Mouse (Mus musculus) forelimb bud, embryonic 11.5 days (tissue): ENCODE measurements around the gene Klhl21.

Experiments used
- DNase-seq: peaks from one replicate; pipeline ENCODE4 v3.0.0-alpha.2; 2012; ENCODE audit warnings: low read depth, low spot score

Klhl21 gene

GRCm38 (mm10) chr4:152008622-152009075, at the start of gene Klhl21:
Klhl21 (plus strand) TSS chr4:152008803.
- DNase-seq = peak; percentile 91

GRCm38 (mm10) chr4:151959849-151960512, 48.6 kb upstream of the Klhl21 start:
- DNase-seq = no peak

GRCm38 (mm10) chr4:151960513-151960854, 48.1 kb upstream of the Klhl21 start:
- no peak for DNase-seq

DNA sequence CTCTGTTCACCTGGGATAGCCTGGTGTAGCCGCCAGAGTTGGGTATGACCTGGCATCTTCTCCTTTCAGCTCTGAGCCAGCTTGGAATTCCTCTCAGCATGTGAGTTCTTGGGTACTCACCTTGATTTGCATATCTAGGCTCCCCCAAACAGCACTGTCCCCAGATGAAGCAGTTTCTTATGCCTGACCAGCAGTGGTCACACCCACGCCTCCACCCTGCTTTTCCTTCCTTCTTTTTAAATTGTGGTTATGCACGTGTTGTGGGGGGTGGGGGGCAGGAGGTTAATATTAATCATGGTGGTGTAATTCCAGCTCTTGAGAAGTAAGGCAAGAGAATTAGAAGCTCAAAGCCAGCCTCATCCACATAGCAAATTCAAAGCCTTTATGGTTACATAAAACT, 45.8 kb upstream of the Klhl21 start:
- DNase-seq = no peak

DNA sequence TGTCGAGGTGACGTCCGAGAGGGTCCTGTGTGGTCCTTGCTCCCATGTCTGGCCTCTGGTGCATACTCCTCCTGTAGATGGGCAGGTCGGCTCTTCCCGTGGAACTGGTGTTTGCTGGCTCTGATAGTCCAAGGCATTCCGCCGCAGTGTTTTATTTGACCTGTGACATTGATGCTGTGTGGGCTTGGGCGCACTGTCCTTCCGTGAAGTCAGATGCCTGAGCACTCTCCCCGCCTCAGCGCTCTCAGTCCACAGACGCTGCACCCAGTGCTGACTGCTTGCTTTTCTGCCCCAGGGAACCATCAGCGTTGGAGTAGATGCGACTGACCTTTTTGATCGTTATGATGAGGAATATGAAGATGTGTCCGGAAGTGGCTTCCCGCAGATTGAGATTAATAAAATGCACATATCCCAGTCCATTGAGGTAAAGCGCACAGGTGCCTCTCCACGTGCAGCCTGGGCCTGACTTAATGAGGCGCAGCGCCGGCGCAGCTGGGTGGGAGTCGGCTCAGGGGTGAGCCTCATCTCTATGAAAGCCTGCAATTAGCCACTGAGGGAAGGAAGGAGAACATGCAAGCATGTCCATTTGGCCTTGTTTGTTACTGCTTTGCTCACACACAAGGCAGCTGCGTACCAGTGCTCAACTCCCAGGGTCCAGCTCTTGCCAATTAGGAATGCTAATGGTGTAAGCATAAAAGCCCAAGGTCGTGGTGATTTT, 40.2 kb upstream of the Klhl21 start:
- no peak for DNase-seq

GRCm38 (mm10) chr4:151972221-151972967, 36.2 kb upstream of the Klhl21 start:
- DNase-seq = peak; percentile 59

DNA sequence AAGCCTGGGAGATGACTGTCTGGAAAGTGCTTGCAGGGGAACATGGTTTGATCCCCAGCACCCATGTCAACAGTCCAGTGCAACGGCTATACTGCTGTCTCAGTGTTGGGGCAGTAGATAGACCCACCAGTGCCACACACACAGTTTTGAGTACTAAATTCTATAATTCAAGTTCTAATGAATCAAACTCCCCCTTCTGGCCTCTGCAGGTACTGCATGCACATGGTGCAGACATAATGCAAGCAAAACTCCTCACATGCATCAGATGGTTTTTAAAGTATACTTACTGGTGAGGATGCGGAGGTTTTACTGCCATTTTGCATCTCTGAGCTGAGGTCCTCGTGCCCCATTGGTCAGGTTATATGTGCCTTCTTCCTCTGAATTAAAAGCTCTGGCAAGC, 33.2 kb upstream of the Klhl21 start:
- peak; percentile 52 for DNase-seq

- peak; percentile 69 for DNase-seq
Measured at GRCm38 (mm10) chr4:151977748-151978147, 30.9 kb upstream of the Klhl21 start.

- no peak for DNase-seq
Measured at GRCm38 (mm10) chr4:151980699-151981098, 27.9 kb upstream of the Klhl21 start.

- DNase-seq = peak; percentile 76
Measured at GRCm38 (mm10) chr4:151981363-151981762, 27.2 kb upstream of the Klhl21 start.

GRCm38 (mm10) chr4:151983043-151983442, 25.6 kb upstream of the Klhl21 start:
- no peak for DNase-seq

GRCm38 (mm10) chr4:151983560-151983959, 25.0 kb upstream of the Klhl21 start:
- DNase-seq = no peak

GRCm38 (mm10) chr4:151985886-151986285, 22.7 kb upstream of the Klhl21 start:
- no peak for DNase-seq

GRCm38 (mm10) chr4:151986650-151987049, 22.0 kb upstream of the Klhl21 start:
- no peak for DNase-seq

- DNase-seq = no peak
Measured at GRCm38 (mm10) chr4:151988014-151988341, 20.6 kb upstream of the Klhl21 start.

GRCm38 (mm10) chr4:151988342-151989109, 20.1 kb upstream of the Klhl21 start, which contains the start of gene Thap3:
Thap3 (minus strand) TSS chr4:151988997.
- DNase-seq = peak; percentile 59

DNA sequence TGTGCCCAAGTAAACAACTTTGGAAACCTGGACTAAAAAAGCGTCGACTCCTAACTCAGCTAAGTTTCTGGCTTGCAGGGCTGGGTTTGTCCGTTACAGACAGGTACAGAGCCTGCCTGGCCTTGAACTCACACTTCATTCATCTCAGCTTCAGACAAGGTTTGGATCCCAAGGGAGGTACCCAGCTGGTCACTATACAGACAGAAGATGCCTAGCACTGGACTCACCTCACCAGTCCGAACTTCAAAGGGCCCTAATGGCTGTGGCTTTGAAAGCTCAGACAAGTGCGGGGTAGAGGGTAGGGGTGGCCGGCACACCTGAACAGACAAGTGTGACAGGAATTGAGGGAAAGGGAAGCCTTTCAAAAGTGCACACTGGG, 19.5 kb upstream of the Klhl21 start:
- DNase-seq = no peak

DNA sequence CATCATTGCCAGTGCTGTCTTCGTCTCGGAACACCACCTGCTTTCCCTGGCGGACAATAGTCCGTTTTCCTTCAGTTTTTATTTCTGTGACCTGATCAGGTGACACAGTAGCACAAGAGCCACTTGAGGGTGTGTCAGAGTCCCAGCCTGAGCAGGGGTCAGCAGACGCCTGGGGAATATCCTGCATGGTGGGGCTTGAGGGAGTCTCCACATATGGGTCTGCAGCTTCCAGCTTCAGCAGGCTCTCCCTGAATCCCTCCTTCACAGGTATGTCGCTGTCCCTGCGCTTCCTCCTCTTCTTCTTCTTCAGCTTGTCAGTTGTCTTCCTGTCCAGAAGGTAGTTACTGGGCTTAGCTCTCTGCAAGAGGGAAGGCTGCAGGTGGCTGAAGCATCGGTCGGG, 16.5 kb upstream of the Klhl21 start:
- DNase-seq = no peak

GRCm38 (mm10) chr4:151993035-151993434, 15.6 kb upstream of the Klhl21 start:
- no peak for DNase-seq

DNA sequence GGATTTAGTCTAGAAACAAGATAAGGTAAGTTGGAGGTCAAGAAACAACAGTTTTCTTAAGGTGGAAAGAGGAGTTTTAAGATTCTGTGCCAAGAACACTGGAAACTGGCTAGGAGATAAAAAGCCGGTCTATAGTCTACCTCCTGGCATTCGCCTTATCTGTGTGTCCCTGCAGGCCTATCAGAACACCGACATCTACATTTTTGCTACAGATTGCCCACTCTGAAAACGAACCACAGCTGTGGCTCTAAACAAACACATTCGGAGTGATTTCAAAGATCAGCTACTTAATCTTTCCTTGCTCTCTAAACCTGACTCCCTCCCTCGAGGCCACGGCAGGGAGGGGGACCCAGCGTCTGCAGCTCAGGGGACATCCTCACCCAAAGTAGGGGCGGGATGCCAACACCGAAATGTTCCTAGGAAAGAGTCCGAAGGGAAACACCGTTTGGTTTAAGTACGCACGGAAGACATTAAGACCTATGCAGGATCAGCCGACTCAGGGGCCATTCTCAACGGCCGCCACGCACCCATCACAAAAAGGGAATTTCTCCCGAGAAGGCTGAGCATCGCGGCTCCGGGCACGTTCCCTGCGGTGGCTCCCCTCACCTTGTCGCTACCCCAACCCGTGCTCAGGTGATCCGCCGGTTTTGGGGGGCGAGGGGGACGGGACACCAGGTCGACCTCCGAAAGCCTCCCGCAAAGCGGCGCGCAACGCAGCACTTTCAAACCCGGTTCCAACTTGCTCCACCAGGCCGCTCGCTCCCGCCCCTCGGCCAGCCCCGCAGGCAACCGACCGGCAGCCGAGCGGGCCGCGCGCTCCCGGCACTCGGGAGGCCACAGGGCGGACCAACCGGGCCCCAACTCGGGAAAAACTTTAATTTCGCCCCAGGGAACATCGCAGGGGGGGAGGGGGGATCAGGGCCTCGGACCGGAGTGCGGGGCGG, 14.1 kb upstream of the Klhl21 start:
- no peak for DNase-seq
